In the genomic region with DNA sequence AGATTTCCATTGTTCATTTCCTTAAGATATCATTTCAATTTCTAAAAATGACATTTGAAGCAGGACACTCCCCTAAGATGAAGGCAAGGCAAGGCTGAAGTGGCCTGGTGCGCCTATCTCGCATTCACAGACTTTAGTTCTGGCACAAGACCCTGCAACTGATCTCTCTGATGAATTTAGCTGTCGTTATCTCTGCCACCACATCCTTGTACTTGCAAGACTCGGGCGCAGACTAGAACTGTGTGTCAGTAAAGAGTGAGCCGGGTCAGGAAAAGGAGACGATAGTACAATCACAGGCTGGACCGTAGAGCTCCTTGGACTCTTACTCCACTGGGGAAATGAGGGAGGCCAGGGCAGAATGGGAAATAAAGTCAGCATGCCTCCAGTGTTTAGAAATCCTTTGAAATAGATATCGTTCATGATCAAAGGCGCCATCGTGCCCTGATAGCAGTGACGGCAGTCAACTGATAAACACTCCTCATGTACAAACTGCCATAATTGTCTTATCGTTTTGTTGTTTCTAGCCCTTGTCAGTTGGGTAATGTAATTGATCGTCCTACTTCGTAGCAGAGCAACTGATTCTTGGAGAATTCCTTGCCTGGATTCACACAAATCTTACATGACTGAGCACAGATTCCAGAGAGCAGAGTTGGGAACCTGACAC, we compare ENCODE assay signal across 24 mouse cellular contexts. TPM values are rescaled to one million over a fixed set of nuclear protein-coding genes. Genes with fewer than 3 reads are reported as not detected.
DNase-seq lines count a peak whose midpoint lies in the region; ATAC-seq lines count a peak whose summit lies in the region.
"Had no signal": no experiment of that assay in that cellular context is flagged by ENCODE, and none has a peak within 500 bp of the region (broad histone marks: within the 10 kb centered on the region; RNA-seq: fewer than 3 reads in every experiment).

No protein-coding gene starts in this region.

- no peak overlapping the region for H3K4me3 ChIP-seq in midbrain, embryonic 11.5 days (ENCODE audit: low read depth, low read length)
- no peak overlapping the region for H3K4me3 ChIP-seq in midbrain, embryonic 14.5 days (replicated peaks; ENCODE audit: low read depth, low read length)
- H3K4me3 ChIP-seq in embryonic facial prominence, embryonic 10.5 days, result no peak overlapping the region
- no peak overlapping the region for H3K4me3 ChIP-seq in liver, embryonic 11.5 days (ENCODE audit: low read depth, low read length)
- H3K4me3 ChIP-seq: megakaryocyte, embryonic 14.5 days had no signal

- peak; percentile 57 for DNase-seq in midbrain, embryonic 11.5 days (ENCODE audit: low spot score, missing footprints)
- DNase-seq in midbrain, embryonic 14.5 days, result no peak
- DNase-seq in embryonic facial prominence, embryonic 10.5 days (ENCODE audit: low spot score), result no peak
- peak; percentile 43 for DNase-seq in liver, embryonic 11.5 days (ENCODE audit: low spot score)
- DNase-seq in frontal cortex, postnatal 25 days (ENCODE audit: low spot score in 2 of 2), result no peak
- no peak for DNase-seq in left cerebral cortex, postnatal 36 days (ENCODE audit: low spot score in 2 of 2)
- no peak for DNase-seq in ovary, postnatal 10 days (ENCODE audit: low spot score)
- DNase-seq: adrenal gland, adult 2 months; cerebellum, postnatal 14 days; gastrocnemius, postnatal 36 days; kidney, adult 11 months; kidney, postnatal 10 days; lung, postnatal 10 days; retina, postnatal 1 day; thymus, adult 2 months had no signal

- no peaks in the 10 kb centered on the region for H3K4me1 ChIP-seq in midbrain, embryonic 11.5 days (ENCODE audit: control insufficient read depth, insufficient read depth, low read length)
- H3K4me1 ChIP-seq in midbrain, embryonic 14.5 days (ENCODE audit: control insufficient read depth, insufficient read depth, low read length), result peaks cover 4% of the 10 kb centered on the region; the same call in 1 of the 2 replicates
- peaks cover 44% of the 10 kb centered on the region for H3K4me1 ChIP-seq in embryonic facial prominence, embryonic 10.5 days
- H3K4me1 ChIP-seq in liver, embryonic 11.5 days (replicated peaks; ENCODE audit: control insufficient read depth, insufficient read depth, low read length), result peaks cover 26% of the 10 kb centered on the region

- no peak overlapping the region for H3K9ac ChIP-seq in midbrain, embryonic 11.5 days (ENCODE audit: low read length)
- H3K9ac ChIP-seq in midbrain, embryonic 14.5 days (replicated peaks; ENCODE audit: low read length), result no peak overlapping the region
- H3K9ac ChIP-seq in liver, embryonic 11.5 days (ENCODE audit: low read depth, low read length), result no peak overlapping the region

- WGBS in midbrain, embryonic 11.5 days, result 91% methylated on average over 15 of the region's 15 CpGs
- 85% methylated on average over 15 of the region's 15 CpGs for WGBS in midbrain, embryonic 14.5 days
- 89% methylated on average over 15 of the region's 15 CpGs for WGBS in embryonic facial prominence, embryonic 10.5 days
- 37% methylated on average over 15 of the region's 15 CpGs for WGBS in liver, embryonic 11.5 days

- no peak for ATAC-seq in midbrain, embryonic 11.5 days (ENCODE audit: low FRiP score)
- ATAC-seq in midbrain, embryonic 14.5 days (ENCODE audit: low FRiP score, low TSS enrichment), result no peak
- ATAC-seq in liver, embryonic 11.5 days (replicated peaks; ENCODE audit: low FRiP score), result peak; percentile 98
- peak; percentile 59; the same call in 1 of the 2 replicates for ATAC-seq in megakaryocyte, adult 5-6 weeks (ENCODE audit: poor library complexity, severe bottlenecking)
- ATAC-seq: forebrain, embryonic 14.5 days had no signal

- H3K36me3 ChIP-seq in midbrain, embryonic 11.5 days (ENCODE audit: control insufficient read depth, insufficient read depth, low read length), result no peaks in the 10 kb centered on the region
- no peaks in the 10 kb centered on the region for H3K36me3 ChIP-seq in midbrain, embryonic 14.5 days (ENCODE audit: control insufficient read depth, insufficient read depth, low read length)
- H3K36me3 ChIP-seq in embryonic facial prominence, embryonic 10.5 days (replicated peaks), result no peaks in the 10 kb centered on the region
- H3K36me3 ChIP-seq in liver, embryonic 11.5 days (ENCODE audit: control insufficient read depth, insufficient read depth, low read length), result no peaks in the 10 kb centered on the region

- no peaks in the 10 kb centered on the region for H3K9me3 ChIP-seq in midbrain, embryonic 11.5 days (ENCODE audit: control insufficient read depth, low read length)
- no peaks in the 10 kb centered on the region for H3K9me3 ChIP-seq in midbrain, embryonic 14.5 days (ENCODE audit: control insufficient read depth, low read length)
- H3K9me3 ChIP-seq in embryonic facial prominence, embryonic 10.5 days, result no peaks in the 10 kb centered on the region
- H3K9me3 ChIP-seq in liver, embryonic 11.5 days (ENCODE audit: control insufficient read depth, low read length), result no peaks in the 10 kb centered on the region
- H3K9me3 ChIP-seq: megakaryocyte, embryonic 14.5 days had no signal

- H3K4me2 ChIP-seq in midbrain, embryonic 11.5 days, result no peak overlapping the region
- H3K4me2 ChIP-seq in midbrain, embryonic 14.5 days (ENCODE audit: low read length), result no peak overlapping the region
- peak overlapping the region; percentile 46 for H3K4me2 ChIP-seq in liver, embryonic 11.5 days

- no peaks in the 10 kb centered on the region for H3K27me3 ChIP-seq in midbrain, embryonic 11.5 days (ENCODE audit: control insufficient read depth, insufficient read depth, low read length)
- H3K27me3 ChIP-seq in midbrain, embryonic 14.5 days (ENCODE audit: control insufficient read depth, insufficient read depth, low read length), result no peaks in the 10 kb centered on the region
- H3K27me3 ChIP-seq in embryonic facial prominence, embryonic 10.5 days (replicated peaks; ENCODE audit: low read depth, poor library complexity, severe bottlenecking), result 0 out of 2 replicates have a peak, but pooled peaks cover 5% of the 10 kb centered on the region
- no peaks in the 10 kb centered on the region for H3K27me3 ChIP-seq in liver, embryonic 11.5 days (replicated peaks; ENCODE audit: control insufficient read depth, insufficient read depth, low read length)

- intact Hi-C loops in left cerebral cortex, postnatal 36 days (cut with DNase I), result no loop called here

- no peak overlapping the region for H3K27ac ChIP-seq in midbrain, embryonic 11.5 days (ENCODE audit: low read depth, low read length)
- H3K27ac ChIP-seq in midbrain, embryonic 14.5 days (replicated peaks; ENCODE audit: low read depth, low read length), result no peak overlapping the region
- 0 out of 2 replicates have a peak overlapping the region, but pooled peaks have one; percentile 24 for H3K27ac ChIP-seq in embryonic facial prominence, embryonic 10.5 days (replicated peaks)
- H3K27ac ChIP-seq in liver, embryonic 11.5 days (ENCODE audit: low read depth, low read length), result peak overlapping the region; percentile 43; the same call in 1 of the 2 replicates

RNA-seq across cellular contexts. Expression of a gene that starts 2.5 kb away (rescaled TPM):
- polyA plus RNA-seq in midbrain, embryonic 11.5 days (2014; fragmentation: Nextera tagmentation; extraction: Ambion mirVana), result 0.11 TPM in 1 of 2 replicates, not detected in the other
- 0.18 TPM in 1 of 2 replicates, not detected in the other for polyA plus RNA-seq in midbrain, embryonic 14.5 days (2014; fragmentation: Nextera tagmentation; extraction: Ambion mirVana)
- polyA plus RNA-seq in embryonic facial prominence, embryonic 10.5 days (2016; fragmentation: Nextera tagmentation; extraction: Ambion mirVana), result 0.10 and 0.22 TPM in 2 replicates
- polyA plus RNA-seq in liver, embryonic 11.5 days (2014; fragmentation: Nextera tagmentation; extraction: Ambion mirVana), result not detected in 2 replicates
- total RNA-seq in megakaryocyte, adult 5-6 weeks (2015), result not detected in 2 replicates
- total RNA-seq in megakaryocyte, adult 5-6 weeks (2017), result not detected in 2 replicates
- not detected for total RNA-seq in left cerebral cortex, postnatal 36 days (2021)
- total RNA-seq: adrenal gland, adult 2 months; gastrocnemius, postnatal 36 days; hematopoietic stem cell, adult 5-6 weeks; layer of hippocampus, adult 18-20 months; left cerebral cortex, postnatal 25 days; liver, adult 2 months had no signal
- polyA plus RNA-seq: adrenal gland, adult 2 months; forebrain, embryonic 14.5 days; heart, embryonic 14.5 days; liver, adult 2 months; thymus, adult 2 months; urinary bladder, adult 2 months had no signal

RNA-seq across cellular contexts. Expression of a gene that starts 58.4 kb away (rescaled TPM):
- polyA plus RNA-seq in midbrain, embryonic 11.5 days (2014; fragmentation: Nextera tagmentation; extraction: Ambion mirVana), result 23.2 and 26.0 TPM in 2 replicates
- polyA plus RNA-seq in midbrain, embryonic 14.5 days (2014; fragmentation: Nextera tagmentation; extraction: Ambion mirVana), result 32.4 and 40.6 TPM in 2 replicates
- 10.7 and 11.3 TPM in 2 replicates for polyA plus RNA-seq in embryonic facial prominence, embryonic 10.5 days (2016; fragmentation: Nextera tagmentation; extraction: Ambion mirVana)
- polyA plus RNA-seq in liver, embryonic 11.5 days (2014; fragmentation: Nextera tagmentation; extraction: Ambion mirVana), result 5.5 and 6.6 TPM in 2 replicates
- 15.8 and 21.5 TPM in 2 replicates for total RNA-seq in megakaryocyte, adult 5-6 weeks (2015)
- total RNA-seq in megakaryocyte, adult 5-6 weeks (2017), result 21.0 and 25.5 TPM in 2 replicates
- total RNA-seq in left cerebral cortex, postnatal 36 days (2021), result 10 to 100 TPM; 42.5 to 44.8 TPM

Comparison
In these comparisons a context has a peak if more than half of its experiments do, and no peak if none do; other contexts are left out.
1. DNase-seq: peak in midbrain, embryonic 11.5 days (single experiment) and liver, embryonic 11.5 days (single experiment); none in midbrain, embryonic 14.5 days (single experiment), embryonic facial prominence, embryonic 10.5 days (single experiment), frontal cortex, postnatal 25 days (0 of 2), left cerebral cortex, postnatal 36 days (0 of 2) and ovary, postnatal 10 days (single experiment).
2. ATAC-seq: peak in liver, embryonic 11.5 days (single experiment) and megakaryocyte, adult 5-6 weeks (single experiment); none in midbrain, embryonic 11.5 days (single experiment) and midbrain, embryonic 14.5 days (single experiment).
3. H3K27ac ChIP-seq: peak in embryonic facial prominence, embryonic 10.5 days (single experiment) and liver, embryonic 11.5 days (single experiment); none in midbrain, embryonic 11.5 days (single experiment) and midbrain, embryonic 14.5 days (single experiment).